Mouse (Mus musculus) kidney, adult 2 months (tissue): ENCODE measurements around the gene Pla2g4f. TPM values are rescaled to one million over a fixed set of nuclear protein-coding genes. Genes with fewer than 3 reads are reported as not detected.

Experiments
- DNase-seq: peaks from one replicate; pipeline ENCODE4 v3.0.0; 2021
- H3K27ac ChIP-seq: fragments of 200-500 bp; 2 replicates; pipeline ENCODE4 v1.5.1; 2012; ENCODE audit warnings: low read depth, low read length, control low read depth, inconsistent platforms; ENCODE audit not compliant: insufficient read depth
- H3K27me3 ChIP-seq: fragments of 200-500 bp; replicated peaks from 2 replicates; pipeline ENCODE4 v1.6.1; 2012; ENCODE audit warnings: mild to moderate bottlenecking, moderate library complexity, low read length, inconsistent platforms; ENCODE audit not compliant: control insufficient read depth, insufficient read depth
- H3K36me3 ChIP-seq: fragments of 200-500 bp; 2 replicates; pipeline ENCODE4 v1.6.1; 2012; ENCODE audit warnings: mild to moderate bottlenecking, moderate library complexity, low read length, inconsistent platforms; ENCODE audit not compliant: control insufficient read depth, insufficient read depth
- H3K4me1 ChIP-seq: fragments of 200-500 bp; 2 replicates; pipeline ENCODE4 v1.6.1; 2011; ENCODE audit warnings: low read length; ENCODE audit not compliant: control insufficient read depth, insufficient read depth
- H3K4me3 ChIP-seq: fragments of 200-500 bp; 2 replicates; pipeline ENCODE4 v1.5.1; 2011; ENCODE audit warnings: mild to moderate bottlenecking, low read depth, low read length, control low read depth; ENCODE audit not compliant: insufficient read depth
- CTCF ChIP-seq: fragments of 200-500 bp; conservative IDR thresholded peaks from 2 replicates; pipeline ENCODE4 v1.5.1; 2011; ENCODE audit warnings: low read depth, mild to moderate bottlenecking, control low read depth, low read length, moderate library complexity, mixed read lengths; ENCODE audit not compliant: insufficient read depth, insufficient read length
- POLR2A ChIP-seq: fragments of 200-500 bp; IDR thresholded peaks from one replicate; pipeline ENCODE4 v1.6.1; 2011; ENCODE audit warnings: low read depth, low read length, control low read depth
- WGBS: fragments of 180-500 bp; shearing (Covaris S2); methylation state at CpG from one replicate; pipeline ENCODE4 v1.1.7; 2018; 5-methylcytosine and 5-hydroxymethylcytosine counted together
- polyA plus RNA-seq: library from polyadenylated mRNA; depleted of rRNA; stranded (reverse); fragments of >200 nt; gene quantifications from 2 replicates; pipeline ENCODE4 v1.2.3, GENCODE M21; 2012; rRNA removed

The Pla2g4f gene
- polyA plus RNA-seq, 1 experiment = 0.25 TPM

DNA sequence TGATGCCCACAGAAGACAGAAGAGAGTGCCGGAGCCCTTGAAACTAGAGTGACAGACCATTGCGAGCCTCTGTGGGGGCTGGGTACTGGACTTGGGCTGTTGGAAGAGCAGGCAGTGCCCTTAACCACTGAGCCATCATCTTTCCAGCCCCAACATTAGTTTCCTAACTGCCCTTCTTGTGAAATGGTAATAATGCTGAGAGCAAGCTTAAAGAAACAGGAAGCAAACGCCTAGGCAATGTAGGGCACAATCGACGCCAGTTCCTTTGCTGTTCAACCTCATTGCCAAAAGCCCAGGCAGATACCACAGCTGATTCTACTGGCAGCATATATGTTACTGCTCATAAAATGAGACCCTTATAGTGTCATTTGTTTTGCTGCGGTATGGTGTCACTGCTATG lies 61.3 kb downstream of the Pla2g4f start:
- 85% methylated on average over 6 of the region's 6 CpGs for WGBS
- DNase-seq = no peak
- H3K4me3 ChIP-seq = no peak overlapping the region
- H3K27me3 ChIP-seq = no peaks in the 10 kb centered on the region
- no peak for TF ChIP-seq CTCF
- no peak for TF ChIP-seq POLR2A
- no peaks in the 10 kb centered on the region for H3K4me1 ChIP-seq
- H3K36me3 ChIP-seq = no peaks in the 10 kb centered on the region
- H3K27ac ChIP-seq = no peak overlapping the region

Other genes starting within 250 kb of the Pla2g4f start
- 36.5 and 38.2 TPM in 2 replicates for gene Ehd4, start 159.6 kb downstream of the Pla2g4f start, polyA plus RNA-seq
- 0.01 and 0.33 TPM in 2 replicates for gene Pla2g4e, start 68.8 kb downstream of the Pla2g4f start, polyA plus RNA-seq
- gene Pla2g4d, start 25.0 kb downstream of the Pla2g4f start, polyA plus RNA-seq = 0.03 TPM in 1 of 2 replicates, not detected in the other
- gene Vps39, start 39.0 kb upstream of the Pla2g4f start, polyA plus RNA-seq = 16.8 and 22.7 TPM in 2 replicates
- 26.9 and 28.3 TPM in 2 replicates for gene Ganc, start 89.7 kb upstream of the Pla2g4f start, polyA plus RNA-seq
- 9.2 and 10.3 TPM in 2 replicates for gene Tmem87a, start 89.9 kb upstream of the Pla2g4f start, polyA plus RNA-seq
- gene Capn3, start 141.9 kb upstream of the Pla2g4f start, polyA plus RNA-seq = 0.48 and 1.0 TPM in 2 replicates
- gene Zfp106, start 249.7 kb upstream of the Pla2g4f start, polyA plus RNA-seq = 67.0 and 86.9 TPM in 2 replicates